Mouse (Mus musculus) adrenal gland, adult 2 months (tissue): Measurements from ENCODE around the gene Marveld3. TPM values are rescaled to one million over a fixed set of nuclear protein-coding genes. Genes with fewer than 3 reads are reported as not detected.

Source experiments
- DNase-seq: peaks from one replicate; pipeline ENCODE4 v3.0.0; 2021
- long read RNA-seq: library from polyadenylated mRNA; stranded (forward); transcript quantifications from one replicate; pipeline ENCODE4 v2.0.0, GENCODE M21; 2021
- polyA plus RNA-seq: library from polyadenylated mRNA; depleted of rRNA; stranded (reverse); fragments of >200 nt; gene quantifications from 2 replicates; pipeline ENCODE4 v1.2.3, GENCODE M21; 2012; rRNA removed
- total RNA-seq, 2 experiments: library from RNA; stranded (reverse); gene quantifications; 2 replicates each; pipeline ENCODE4 v1.2.3; 2021

Gene Marveld3
- total RNA-seq (under 1 TPM in 1 of 2 experiments, not detected in 1; 0.28 TPM), polyA plus RNA-seq (not detected in 2 replicates)
- long read RNA-seq: 0 reads

DNA sequence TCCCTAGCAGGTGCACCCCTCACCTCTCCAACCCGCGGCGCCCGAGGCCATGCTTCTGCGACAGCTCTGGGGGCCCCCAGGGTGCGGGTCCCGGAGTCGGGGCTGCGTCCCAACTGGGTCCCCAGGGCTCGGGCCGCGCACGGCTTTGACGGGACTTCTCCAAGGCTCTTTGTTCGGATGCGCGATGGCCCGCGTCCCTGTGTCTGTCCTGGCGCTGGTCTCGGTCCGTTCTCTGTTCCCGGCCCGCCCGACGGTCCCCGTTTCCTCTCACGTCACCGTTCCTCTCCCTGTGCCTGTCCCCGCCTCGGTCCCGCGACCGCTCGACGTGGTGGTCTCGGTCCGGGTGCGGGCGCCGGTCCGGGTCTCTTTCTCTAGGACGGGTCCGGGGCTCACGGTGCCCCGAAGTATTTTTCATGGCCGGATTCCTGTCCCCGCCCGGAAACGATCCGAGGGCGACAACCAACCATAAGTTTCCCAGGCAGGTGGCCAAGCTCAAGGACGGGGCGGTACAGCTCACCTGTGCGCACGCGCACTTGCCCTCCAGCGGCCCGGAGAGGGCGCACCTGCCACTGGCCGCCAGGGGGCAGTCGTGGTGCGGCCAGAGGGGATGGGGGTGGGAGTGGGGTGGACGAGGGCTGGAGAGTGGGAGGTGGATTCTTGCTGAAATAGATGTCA is at the start of gene Marveld3:
TSS of gene Marveld3 (minus strand) at position 511 of the 675 bp plus-strand sequence.
- peak; percentile 25 for DNase-seq

DNA sequence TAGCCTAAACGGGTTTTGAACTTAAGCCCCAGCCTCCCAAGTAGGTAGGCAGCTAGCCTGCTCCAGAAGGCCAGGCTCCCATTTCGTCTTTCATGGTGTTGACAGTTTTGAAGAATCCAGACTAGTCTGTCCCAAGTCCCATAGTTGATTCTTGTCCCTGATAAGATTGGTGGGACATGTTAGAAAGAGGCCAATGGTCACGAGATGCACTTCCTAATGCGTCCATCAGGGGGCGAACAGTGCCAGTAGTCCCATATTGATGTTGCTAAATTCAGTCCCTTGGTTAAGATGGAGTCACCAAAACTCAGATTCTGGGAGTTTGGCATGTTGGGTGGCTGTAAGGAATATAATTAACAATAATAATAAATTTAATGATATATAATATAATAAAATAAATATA is 48.9 kb upstream of the Marveld3 start:
- DNase-seq: peak; percentile 45

DNA sequence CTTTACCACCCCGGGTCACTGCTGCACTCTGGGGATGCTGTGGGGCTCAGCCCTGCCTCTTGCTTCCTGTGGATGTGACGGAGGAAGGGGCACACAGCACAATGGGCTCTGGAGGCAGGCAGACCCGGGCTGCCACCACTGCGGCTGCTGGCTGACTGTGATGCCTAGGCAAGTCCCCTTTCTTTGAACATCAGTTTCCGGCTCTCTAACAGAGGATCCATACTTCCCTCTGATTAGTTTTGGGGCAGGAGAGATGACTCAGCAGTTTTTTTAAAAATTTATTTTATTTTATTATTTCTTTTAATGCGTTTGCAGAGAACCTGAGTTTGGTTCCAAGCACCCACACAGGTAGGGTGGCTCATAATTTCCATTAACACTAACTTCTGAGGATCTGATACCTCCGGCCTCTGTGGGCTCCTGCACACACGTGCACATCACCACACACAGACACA is 47.0 kb upstream of the Marveld3 start:
- no peak for DNase-seq

DNA sequence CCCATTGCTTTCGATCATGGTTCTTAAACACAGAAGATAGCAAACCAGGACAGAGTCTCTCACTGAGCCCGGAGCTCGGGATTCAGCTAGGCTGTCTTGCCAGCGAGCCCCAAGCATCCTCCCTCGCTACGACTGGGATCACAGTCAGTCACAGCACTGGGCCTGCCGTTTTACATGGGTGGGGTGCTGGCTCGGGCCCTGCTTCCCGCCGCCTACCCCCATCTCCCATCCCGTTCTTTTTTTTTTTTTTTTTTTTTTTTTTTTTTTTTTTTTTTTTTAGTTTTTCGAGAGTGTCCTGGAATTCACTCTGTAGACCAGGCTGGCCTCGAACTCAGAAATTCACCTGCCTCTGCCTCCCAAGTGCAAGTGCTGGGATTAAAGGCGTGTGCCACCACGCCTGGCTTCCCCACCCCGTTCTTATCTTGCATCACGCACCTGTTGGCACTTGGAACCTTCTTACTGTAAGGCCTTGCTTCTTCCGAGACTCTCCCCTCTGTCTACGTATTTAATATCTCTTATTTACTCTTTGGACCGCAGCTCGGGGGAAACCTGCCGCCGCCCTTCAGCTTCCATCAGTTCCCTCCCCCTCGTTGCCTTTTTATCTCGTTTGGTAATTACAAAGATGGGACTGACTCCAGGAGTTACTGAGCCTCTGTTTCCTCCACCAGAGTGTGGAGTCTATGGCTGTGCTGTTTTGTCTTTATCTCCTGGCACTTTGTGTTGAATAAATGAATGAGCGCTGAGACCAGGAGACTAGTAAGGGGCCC is 46.4 kb upstream of the Marveld3 start:
- DNase-seq: no peak

DNA sequence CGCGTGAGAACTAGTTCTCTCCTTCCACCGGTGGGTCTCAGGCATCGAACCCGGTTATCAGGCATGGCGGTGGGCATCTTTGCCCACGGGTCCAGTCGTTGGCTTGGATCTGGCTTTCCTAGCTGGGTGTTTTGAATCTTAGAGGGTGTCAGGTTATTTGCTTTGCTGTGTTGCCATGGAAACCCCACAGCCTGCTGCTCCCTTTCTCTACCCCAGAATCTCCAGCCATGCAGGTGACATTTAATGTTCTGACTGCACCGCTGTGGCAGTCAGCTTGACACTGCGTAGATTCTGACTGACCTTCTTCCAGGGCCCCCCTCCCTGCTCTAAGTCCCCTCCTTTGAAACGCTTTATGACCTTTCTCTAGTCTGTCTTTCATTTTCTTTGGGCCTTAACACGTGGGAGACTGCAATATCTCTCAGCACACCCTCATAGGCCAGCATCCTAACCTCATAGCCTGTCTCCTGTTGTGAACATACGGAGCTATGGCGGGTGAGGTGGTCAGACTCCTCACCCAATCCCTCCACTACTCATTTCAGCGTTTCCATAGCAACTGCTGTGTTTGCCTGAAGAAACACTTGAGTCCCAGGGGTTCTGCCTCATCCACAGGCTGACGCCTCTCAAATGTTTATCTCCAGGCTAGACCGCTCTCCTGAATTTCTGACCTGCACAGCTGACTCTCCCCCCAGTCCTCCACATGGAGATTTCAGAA is 44.5 kb upstream of the Marveld3 start:
- DNase-seq: no peak

DNA sequence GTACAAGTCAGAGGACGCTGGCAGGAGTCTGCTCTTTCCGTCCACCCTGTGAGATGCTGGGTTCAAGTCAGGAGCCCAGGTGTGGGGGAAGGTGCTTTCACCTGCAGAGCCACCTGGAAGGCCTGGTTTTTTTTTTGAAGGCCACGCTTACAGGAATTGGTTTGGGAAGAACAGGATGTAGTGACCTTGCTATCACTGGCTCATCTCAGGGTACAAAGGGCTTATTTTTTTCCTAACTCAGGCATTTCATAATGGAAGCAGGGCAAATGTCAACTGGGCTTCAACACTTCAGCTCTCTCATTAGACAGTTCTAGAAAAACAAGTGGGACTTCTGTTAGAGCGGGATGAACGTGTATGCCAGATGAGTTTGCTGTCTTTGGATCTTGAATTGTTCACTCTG is 42.3 kb upstream of the Marveld3 start:
- no peak for DNase-seq

DNA sequence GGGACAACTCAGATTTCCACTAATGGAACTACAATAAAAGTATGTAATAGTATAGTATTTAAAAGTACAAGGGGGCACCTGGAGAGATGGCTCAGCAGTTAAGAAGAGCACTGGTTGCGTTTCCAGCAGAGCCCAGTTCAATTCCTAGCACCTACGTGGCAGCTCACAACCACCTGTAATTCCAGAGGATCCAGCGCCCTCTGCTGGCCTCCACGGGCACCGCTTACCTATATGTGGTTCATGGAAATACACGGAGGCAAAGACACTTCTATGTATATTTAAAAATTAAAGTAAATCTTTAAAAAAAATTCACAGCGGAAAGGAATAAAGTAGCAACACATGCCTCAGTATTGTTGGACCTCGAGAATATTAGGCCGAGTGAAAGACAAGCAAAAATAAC is 41.0 kb upstream of the Marveld3 start:
- DNase-seq: peak; percentile 17

DNA sequence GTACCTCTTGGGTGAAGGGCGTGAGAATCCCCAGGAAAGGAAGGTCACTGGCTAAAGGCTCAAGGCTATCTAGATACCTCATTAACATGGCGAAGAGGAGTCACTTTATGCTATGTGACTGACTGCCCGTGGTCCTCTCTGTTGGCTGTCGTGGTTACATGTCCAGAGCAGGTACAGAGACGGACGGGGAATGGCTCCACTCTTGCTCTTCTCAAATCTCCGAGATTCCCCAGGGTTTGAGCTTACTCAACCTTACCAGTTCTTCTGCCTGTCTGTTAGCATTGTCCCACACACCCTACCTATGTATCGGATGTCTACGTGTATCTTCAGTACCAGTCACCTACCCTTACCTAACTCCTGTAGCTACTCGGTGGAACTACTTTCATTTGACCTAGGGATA is 38.0 kb upstream of the Marveld3 start:
- DNase-seq: no peak

DNA sequence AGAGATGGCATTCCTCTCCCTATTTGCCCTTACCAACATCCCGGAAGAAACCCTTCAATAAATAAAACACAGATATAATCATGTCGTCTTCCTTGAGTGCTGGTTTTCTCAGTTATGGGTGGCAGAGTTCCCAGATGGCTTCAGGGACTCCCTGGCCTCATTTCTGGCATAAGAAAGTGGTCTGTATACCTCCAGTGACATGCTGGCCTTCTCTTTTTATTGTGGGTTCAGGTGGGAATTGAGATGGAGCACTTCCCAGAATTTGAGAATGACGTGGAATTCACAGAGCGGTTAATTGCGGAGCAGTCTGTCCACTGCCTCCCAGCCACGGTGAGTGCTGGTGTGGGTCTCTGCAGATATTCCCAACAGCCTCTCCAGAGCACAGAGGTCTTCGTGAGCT is 36.1 kb upstream of the Marveld3 start:
- no peak for DNase-seq

DNA sequence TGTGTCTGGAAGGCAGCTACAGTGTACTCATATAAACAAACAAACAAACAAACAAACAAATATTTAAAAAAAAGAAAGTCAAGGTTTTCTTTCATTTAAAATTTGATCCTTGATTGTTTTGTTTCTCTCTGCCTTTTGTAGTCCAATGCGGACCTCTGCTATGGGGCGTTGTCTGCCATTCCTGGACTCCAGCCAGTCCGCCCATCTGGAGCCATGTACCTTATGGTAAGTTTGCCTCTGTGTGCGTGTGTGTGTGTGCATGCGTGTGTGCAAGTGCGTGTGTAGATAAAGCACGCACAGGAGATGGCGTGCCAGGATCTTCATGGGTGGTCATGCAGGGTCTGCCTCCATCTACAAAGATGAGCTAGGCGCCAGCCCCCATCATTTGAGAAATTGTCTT is 35.4 kb upstream of the Marveld3 start:
- DNase-seq: no peak

DNA sequence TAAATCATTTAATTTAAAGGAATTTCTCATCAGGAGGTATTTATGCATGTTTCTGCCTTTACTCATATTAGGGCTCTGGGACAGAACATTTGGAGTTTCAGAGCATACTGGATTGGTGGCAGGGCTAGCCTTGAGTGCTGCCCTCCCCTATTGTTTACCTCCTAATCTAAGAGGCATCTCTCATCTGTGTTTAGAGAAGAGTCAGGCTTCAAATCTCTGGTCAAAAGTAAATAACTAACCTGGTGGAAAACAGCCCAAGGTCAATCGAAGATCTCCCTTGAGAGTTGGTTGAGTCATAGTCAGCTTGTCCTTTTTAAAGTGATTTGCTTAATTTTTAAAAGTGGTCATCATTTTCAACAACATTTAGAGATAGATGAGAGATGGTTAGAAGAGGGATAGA is 30.9 kb upstream of the Marveld3 start:
- no peak for DNase-seq

DNA sequence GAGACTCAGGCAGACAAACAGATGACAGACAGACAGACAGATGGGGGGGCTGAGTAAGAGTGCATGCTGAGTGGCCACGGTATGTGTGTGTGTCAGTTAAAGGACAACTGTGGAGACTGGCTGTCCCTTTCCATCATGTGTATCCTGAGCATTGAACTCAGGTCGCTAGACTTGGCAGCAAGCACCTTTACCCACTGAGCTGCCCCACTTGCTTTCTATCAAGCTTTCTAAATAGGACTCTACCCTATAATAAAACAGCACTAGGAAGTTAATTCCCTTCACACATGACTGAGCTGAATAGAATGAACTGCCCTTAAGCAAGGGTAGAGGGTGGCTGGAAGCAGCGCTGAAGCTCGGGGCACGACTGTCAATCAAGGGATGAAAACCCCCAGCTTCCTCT is 30.2 kb upstream of the Marveld3 start:
- no peak for DNase-seq

DNA sequence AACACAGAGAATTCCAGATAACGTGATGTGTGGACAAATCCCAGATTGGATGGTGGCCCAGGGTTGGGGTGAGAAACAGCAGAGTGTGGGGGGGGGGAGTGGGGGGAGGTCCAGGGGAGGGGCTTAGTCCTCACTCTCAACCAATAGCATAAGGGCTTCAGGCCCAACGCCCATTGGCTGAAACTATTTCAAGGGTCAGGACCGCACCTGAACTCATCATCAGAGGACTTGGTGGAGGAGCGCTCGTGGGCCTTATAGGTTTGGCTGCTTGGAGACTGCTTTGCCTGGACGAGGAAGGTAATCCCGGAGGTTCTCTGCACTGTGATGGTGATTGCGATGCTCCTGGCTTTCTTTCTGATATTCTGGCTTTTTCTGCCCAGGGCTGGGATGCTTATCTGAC is 28.2 kb upstream of the Marveld3 start, which contains the start of gene Tat:
TSS of gene Tat (plus strand) at position 214 of the 400 bp plus-strand sequence.
- DNase-seq: peak; percentile 20

DNA sequence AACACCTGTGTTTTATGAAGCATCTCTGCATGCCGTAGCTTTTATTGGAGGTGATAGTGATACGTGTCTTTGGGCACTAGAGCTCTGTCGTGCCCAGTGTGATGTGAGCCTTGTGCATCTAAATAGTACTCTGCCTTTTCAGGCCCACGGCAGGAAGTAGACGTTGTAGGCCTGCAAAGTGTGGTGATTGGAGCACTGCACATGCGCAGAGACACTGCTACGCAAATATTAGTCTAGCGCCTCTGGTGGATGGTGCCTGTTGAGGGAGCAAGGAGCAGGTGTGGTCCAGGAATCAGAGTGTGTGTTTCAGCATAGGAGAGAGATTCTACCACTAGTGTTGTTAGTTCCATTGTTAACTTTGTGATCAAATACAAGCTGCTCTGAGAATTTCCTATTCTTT is 27.1 kb upstream of the Marveld3 start:
- no peak for DNase-seq

DNA sequence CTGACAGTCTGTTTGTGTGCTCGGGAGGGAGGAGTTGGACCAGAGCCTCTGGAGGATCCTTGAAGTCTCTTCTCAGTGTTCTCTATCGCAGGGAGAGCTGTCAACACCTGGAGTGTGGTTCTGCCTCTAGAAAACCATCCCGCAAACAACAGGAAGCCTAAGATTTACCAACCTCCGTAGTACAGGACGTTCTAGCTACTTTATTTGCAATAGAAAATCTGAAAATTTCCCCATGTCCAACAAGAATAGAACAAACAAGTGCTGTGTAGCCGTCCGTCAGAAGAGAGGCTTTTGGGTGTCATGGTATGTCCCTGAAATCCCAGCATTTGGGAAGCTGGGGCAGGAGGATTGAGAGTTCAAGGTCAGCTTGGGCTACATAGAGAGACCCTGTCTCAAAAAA is 25.8 kb upstream of the Marveld3 start:
- DNase-seq: no peak

DNA sequence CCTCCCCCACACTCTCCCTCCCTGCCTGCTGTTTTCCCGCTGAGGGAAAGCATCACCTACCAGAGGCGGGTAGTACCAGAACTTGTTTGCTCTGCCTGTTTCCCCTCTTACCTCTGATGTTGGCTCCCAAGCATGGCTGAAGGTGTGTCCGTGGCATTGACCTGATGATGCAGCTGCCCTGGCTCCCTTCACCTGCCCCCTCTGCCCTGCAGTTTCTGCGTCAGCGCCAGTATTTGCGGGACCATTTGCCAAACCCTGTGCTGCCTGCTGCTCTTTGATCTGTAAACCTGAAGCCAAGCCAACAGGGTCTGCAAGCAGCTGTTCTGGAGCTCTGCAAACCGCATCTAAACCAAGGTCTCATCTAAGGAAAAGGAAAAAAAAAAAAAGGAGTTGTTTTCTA is 24.4 kb upstream of the Marveld3 start:
- peak; percentile 58 for DNase-seq

DNA sequence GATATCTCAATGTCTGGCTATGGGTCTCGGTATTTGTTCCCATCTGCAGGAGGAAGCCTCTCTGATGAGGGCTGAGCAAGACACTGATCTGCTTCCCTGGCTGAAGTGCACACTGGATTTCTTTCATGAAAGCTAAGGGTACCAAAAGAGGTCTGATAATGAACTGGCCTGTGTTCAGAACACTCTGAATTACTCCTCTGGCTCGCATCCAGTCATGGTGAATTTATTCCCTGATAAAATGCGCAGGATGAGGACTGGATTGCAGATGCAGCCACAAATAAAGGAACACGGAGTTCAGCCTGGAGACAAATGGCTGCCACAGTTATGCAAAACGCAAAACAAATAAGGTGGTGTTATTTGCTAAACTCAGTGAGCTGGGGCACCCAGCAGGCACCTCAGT is 21.9 kb upstream of the Marveld3 start:
- DNase-seq: peak; percentile 41

DNA sequence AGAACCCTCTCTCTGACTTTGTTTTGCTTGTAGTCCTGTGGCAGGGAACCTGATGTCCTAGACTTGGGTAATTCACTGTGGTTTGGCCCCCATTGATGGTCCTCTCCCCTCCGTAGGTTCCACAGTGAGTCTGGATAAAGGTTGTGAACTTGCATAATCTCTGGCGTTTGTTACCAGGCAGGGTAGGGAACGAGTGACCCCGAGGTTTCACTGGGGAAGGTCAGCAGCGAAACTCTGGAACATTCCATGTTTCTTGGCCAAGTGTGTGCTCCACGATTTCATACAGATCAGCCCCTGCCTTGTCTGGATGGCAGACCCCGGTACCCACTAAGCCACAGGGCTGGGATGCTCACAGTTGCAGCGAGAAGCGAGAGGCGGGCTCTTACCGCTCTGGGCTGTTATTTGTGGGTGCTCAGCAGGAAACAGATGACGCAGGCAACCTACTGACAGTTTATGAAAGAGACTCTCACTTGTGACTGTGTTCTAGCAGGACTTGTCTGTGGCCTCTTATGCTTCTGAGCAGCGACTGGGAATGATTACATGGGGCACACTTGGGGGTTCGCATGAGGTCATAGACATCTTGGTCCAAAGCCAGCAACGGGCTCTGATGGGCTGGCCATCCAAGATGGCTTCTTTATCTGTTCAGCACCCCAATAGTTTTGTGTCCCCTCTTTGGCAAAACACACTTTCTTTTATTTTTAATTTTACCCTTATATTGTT is 20.5 kb upstream of the Marveld3 start:
- no peak for DNase-seq

DNA sequence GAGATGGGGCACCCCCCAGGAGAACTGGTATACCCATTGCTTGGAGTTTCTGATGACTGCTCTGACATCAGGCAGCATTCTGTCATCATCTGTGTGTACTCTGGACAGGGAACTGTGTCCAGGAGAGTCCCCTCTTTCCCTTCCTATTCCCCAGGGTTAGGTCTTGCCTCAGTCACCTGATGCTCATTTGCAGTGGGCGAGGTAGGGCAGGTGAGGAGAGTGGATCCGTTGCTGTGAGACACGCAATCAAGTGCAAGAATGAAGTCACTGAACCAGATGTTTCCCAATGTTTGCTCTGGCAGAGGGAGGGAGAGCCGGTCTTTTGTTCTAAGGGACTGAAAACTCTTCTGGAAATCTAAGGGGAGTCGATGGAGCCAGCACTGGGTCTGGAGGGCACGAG is 17.3 kb upstream of the Marveld3 start:
- DNase-seq: no peak

DNA sequence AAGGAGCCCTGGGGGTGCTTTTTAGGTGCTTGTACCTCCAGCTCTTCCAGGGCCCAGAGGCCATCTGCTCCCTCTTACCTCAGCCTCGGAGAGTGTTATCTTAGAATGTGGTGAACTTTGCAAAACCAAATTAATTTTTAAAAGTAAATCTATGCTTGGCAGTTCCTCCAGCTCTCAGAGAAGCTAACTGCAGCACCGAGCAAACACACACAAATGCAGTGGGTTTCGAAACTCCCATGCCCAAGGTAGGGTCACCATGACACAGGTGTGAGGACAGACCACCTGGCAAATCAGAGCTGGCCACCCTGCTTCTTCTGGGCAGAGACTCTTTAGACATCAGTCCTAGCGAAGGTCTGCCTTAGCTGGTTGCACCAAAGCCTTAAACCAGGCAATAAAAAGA is 10.9 kb upstream of the Marveld3 start:
- no peak for DNase-seq

DNA sequence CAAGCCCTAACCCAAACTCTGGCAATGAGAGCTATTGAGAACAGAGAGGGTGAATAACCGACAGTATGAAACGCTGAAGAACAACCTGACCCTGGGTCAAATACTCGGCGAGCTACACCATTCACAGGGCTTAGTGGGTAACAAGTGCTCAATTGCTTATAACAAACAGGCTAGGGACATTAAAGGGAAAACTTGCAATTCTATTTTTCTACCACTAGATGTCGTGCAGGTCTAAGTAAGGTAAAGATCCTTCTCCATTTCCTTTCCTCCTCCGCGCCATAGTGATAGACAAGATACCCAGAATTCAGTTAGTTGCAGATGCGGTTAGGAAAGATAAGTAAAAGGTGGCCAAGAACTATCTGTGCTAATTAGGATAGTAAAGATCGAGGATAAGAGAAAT is 8.3 kb upstream of the Marveld3 start:
- DNase-seq: no peak

DNA sequence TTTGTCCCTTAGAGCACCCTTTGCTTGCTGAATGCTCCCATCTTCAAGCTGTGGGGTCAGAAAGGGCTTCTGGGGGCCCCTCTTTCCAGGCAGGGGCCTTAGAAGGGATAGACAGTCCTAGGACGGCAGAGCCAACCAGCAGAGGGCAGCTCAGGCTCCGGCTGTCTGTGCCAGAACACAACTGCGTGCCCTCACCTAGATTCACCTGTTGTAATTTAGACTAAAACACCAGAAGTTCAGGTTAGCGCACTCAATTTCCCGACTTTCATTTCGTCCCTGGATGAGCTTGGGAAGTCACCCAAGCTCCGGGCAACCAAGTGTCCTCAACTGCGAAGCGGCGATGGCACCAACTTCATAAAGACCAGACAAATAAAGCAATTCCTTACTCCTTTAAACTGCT is 6.8 kb upstream of the Marveld3 start:
- no peak for DNase-seq
